Mouse (Mus musculus) erythroblast, adult 5-6 weeks (primary cell): Measurements from ENCODE around the gene Frrs1. TPM values are rescaled to one million over a fixed set of nuclear protein-coding genes. Genes with fewer than 3 reads are reported as not detected.
"Not testable (repeated sequence)": the region's sequence is repeated elsewhere in the genome, so short reads cannot be mapped to it uniquely, and the experiment has no call there.

ENCODE experiments used
- ATAC-seq: replicated peaks from 2 replicates; pipeline ENCODE4 v1.8.0; 2016; ENCODE audit warnings: moderate number of reproducible peaks, mild to moderate bottlenecking, moderate TSS enrichment, inconsistent platforms; ENCODE audit not compliant: poor library complexity, low FRiP score, severe bottlenecking
- total RNA-seq, 2 experiments: library from RNA; stranded (forward) in 1 of 2; stranded (reverse) in 1 of 2; fragments of 150-400 nt in 1 of 2; fragments of 200-764, 138-1000 nt in 1 of 2; gene quantifications; 2 replicates each; pipeline versions ENCODE4 v1.2.3 to v1.2.4; 2015 to 2017; ENCODE audit warnings: low replicate concordance in 2 of 2

Gene Frrs1
- total RNA-seq (2015; ENCODE audit: low replicate concordance) (6.5 and 11.3 TPM in 2 replicates), total RNA-seq (2017; ENCODE audit: low replicate concordance) (5.6 and 9.5 TPM in 2 replicates)

DNA sequence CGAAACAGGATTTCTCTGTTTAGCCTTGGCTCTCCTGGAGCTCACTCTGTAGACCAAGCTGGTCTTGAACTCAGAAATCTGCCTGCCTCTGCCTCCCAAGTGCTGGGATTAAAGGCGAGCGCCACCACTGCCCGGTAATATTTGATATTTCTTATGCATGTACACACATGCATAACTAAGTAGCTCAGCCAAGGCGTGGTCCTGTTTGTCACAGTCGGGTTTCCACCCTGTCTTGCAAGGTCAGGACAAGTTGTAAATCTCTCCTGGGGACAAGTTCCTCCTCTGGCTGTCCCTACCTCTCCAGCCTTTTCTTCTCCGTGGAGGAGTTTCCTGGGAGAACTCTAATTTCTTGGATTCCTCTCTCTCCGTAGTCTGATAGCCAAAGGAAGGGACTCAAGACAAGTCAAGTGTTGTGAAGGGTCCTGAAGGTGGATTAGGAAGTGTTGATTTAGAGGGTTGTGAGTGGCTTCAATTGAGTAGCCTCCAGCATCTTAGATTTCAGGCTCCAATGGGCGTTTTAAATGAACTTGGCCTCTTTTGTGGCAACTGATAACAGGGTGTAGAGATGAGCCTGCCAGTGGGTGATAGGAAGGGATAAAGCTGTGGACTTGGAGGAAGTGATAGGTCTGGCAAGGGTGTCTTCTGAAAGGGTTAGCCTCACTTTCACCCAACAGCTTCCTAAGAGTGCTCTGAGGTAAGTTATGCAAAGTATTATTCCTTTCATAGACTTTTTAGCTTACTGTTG lies at the start of gene Frrs1:
TSS of gene Frrs1 (plus strand) at position 524 of the 745 bp plus-strand sequence.
- peak; percentile 68 for ATAC-seq

DNA sequence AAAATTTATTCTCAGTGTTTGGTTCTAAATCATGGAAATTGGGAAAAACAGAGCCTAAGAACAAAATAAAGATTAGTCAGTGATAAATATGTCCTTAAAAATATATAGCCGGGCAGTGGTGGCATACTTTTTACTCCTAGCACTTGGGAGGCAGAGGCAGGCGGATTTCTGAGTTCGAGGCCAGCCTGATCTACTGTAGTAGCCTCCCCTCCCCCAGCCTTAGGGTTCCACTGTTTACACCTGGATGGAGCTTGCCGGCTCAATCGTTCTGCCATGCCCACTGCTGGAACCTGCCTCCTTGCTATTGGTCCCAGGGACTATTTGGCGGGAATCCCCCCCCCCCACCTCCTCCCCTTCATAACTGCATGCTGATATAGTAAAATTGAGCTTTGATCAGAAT lies 48.9 kb upstream of the Frrs1 start:
- not testable (repeated sequence) for ATAC-seq

DNA sequence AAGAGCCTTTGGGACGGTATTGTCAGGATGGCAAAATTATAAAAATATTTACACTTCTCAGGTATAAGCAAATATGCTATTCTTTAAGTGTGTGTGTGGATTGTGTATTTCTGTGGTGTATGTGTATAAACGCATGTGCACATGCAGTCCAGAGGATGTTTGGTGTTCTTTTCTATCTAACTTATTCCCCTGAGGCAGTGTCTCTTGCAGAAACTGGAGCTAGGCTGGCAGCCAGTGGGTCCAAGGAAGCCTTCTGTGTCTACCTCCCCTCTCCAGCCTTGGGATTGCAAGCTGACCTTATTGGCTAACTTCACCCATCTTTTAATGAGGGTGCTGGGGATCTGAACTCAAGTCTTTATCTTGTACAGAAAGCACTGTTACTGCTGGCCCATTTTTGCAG lies 46.3 kb upstream of the Frrs1 start:
- ATAC-seq: no peak

DNA sequence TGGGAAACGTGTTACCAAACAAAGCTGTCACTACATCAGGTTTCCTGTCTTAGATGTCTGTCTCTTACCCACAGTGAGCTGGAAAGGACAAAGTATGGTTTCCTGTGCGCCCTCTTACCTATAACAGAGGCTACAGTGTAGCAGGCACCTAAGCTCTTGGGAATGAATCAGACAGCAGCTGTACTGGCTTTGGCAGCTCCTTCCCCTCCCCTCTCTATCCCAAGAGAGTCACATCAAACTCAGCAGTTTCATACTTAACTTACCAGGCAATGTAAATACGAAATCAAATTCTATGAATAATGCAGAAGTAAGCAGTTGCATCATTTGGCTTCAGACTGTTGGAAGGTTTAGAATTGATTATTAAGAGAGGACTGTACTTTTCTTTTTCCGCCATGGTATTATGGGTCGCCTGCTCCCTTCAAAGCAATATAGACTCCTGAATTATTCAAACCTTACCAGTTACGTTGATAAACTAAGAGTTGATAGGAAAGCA lies 43.9 kb upstream of the Frrs1 start:
- no peak for ATAC-seq

DNA sequence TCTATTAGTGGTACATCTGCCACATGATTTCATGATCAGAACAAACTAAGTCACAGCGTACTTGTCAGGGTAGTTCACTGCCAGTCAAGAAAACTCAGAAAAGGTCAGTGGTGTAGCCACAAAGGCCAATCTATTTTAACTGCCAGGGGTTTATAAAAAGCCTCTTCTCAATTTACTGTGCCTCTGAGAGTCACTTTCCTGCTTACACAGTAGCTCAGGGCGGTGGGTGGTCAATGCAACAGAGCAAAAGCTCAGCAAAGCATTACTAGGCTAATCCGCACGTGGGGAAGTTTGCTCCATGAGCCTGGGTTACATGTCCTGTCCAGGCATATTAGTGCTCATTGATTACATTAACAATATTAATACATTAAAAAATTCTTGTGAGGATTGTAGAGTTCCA lies 43.3 kb upstream of the Frrs1 start:
- ATAC-seq: no peak

DNA sequence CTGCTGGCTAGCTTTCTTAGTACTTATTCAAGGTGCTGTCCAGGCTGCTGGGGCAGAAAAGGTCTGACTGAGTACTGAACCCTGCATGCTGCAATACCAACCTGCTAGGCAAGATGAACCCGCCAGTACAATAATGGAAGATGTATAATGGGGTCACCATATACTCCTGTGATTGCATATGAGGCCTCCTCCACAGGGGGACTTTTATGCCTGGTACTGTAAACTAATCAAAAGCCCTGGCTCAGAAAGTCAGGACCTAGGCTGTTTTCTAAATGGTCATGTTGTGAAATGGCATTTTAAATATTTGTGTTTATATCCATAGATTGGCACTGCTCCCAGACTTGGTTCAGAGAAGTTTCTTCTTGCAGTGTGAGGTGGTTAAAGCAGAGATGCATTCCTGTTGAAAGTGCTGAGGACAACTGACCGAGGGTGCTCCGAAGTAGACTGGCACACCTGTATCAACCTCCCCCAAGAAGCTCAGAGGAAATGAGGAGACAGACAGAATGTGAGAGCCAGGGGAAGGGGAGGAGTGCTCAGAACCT lies 42.5 kb upstream of the Frrs1 start:
- ATAC-seq: no peak

DNA sequence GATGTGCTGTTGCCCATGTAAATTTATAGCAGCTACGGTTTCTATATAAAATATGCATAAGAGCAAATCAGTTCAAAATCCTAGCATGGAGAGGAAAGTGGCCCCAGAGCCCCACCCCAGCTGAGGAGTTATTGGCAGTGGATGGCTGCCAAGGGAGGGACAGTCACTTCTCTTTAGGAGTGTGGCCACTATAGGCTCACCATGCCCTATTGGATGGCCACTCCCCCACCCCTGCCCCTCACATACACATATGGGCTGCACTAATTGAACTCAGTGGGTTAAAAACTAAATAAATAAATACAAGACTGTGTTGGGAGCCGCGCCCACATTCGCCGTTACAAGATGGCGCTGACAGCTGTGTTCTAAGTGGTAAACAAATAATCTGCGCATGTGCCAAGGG lies 42.0 kb upstream of the Frrs1 start:
- no peak for ATAC-seq

DNA sequence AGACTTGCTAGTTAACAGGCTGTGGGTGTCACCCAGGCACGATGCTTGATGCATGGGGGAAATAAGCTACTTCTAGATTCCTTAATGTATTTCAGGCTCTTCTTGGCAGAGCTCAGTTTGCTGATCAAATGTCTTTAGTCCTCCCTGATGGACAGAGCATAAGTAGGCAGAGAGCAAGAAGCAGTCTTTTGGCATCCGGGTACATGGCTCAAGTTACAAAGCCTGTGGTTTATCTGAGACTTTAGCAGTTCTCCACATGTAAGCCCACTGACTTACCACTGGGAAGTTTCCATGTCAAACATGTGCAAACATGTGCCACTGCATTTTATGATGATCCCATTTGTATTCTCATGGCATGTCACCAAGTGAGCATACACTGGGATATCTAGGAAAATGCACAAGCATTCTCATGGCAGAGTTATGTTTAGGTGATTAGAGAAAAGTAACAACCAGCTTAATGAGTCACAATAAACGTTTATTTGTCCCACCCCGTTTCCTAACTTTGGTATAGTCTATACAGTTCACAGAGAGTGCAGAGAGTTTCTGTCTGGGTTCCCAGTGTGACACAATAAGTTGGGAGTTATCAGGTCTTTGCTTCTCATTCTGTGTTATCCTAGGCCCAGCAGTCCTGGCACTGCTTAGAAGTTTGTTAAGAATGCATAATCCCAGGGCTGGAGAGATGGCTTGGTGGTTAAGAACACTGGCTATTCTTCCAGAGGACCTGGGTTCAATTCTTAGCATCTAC lies 32.6 kb upstream of the Frrs1 start:
- ATAC-seq: no peak

DNA sequence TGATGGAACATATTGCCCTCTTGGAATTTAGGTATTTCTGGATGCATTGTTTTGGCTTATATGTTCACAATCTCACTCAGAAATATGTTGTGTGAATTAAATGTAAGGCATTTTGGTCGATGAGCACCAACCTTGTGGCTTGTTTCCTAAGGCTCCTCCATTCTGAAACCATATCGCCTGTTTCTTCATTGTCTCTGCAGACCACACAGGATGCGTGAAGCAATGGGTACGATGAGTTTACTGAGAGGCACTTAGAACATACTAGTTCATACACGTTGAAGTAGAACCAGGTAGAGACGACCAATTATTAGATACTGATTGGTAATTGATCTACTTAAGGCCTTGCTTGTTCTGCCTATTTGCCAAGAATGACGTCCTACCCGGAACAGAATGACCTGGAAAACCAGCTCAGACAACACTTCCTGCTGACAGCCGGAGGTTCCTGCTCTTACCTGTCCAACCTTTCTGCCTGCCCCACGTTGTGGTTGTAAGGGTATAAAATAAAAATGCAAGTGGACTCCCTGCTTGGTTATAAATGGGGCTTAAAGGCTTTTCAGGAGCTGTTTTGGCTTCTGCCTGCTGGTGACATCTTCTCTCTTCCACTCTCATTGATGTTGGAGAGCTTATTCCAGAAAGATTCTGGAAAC lies 29.9 kb upstream of the Frrs1 start:
- ATAC-seq: no peak

DNA sequence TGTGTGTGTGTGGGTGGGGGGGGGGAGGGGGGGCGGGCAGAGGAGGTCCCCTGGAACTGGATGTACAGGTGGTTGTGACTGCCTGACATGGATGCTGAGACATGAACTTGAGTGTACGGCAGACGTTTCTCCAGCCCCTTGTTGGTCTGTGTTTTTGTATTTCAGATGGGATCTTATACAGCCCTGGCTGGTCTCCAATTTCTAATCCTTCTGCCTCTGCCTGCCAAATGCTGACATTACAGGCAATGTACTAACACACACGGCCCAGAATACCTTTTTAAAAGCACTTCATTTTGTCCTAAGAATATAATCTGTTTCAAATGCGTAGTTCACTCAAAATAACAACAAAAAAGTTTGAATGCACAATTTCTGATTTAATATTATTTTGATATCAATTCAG lies 27.9 kb upstream of the Frrs1 start:
- no peak for ATAC-seq

DNA sequence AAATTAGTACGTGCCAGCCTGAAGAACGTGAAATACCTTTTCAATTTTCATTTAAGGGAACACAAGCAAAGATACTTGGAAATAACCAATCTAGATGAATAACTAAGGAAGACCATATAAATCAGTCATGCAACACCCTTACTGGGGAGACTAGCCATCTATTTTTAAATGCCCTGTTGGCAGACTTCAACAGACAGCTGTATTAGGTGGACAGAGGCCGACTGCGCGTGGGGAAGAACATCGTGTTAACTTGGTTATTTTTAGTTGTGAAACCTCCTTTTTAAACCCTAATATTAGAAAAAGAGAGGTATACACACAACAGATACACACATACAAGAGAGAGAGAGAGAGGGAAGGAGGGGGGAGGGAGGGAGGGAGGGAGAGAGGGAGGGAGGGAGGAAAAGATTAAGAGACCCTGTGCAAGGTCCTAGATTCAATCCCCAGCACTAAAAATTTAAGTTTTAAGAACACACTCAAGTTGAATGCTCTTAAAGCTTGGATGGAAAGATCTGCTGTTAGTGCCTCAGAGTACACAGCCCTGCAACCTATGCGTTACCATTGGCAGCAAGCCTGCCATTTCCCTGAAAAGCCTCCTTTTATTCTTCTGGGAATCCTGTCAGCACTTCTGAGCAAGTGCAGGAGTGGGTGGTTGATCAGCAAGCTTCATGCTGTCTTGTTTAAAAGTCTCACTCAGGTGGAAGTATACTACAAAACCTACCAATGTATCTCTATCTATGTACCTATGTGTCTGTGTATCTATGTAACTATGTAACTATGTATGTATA lies 26.5 kb upstream of the Frrs1 start:
- ATAC-seq: no peak

DNA sequence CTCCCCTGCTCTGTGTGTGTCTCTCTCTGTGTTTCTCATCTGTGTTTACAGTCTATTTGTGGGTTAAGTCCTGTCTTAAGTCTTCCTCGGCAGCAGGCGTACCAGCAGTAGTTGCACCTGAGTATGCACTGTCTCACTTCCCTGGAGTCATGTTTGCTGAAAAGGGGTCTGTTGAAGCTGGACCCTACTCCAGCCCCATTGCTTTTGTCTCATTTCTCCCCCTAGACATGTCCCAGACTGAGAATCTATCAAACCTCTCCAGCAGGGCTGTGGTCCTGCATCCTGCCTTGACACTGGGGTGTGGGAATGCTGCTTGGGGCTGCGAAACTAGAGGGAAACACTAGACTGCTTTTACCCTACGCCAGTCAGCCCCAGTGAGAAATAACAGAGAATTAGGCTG lies 25.8 kb upstream of the Frrs1 start:
- ATAC-seq: no peak

DNA sequence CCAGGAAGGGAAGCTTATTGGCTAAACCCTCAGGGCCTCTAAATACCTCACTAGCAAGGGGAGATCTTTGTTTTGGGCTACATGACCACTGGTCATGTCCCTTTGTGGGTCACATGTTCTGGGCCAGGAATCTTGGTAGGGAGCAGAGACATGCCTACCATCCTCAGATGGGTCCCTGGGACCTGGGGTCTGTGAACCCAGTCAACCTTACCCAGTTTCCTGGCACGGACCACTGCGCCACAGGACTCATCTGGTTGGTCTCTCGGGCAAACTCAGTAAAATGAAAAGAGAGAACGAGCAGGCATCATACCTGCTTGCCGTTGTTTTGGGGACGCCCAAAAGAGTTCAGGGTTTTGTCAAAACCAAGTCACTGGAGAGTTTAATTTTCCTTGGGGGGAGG lies 25.0 kb upstream of the Frrs1 start:
- ATAC-seq: no peak

DNA sequence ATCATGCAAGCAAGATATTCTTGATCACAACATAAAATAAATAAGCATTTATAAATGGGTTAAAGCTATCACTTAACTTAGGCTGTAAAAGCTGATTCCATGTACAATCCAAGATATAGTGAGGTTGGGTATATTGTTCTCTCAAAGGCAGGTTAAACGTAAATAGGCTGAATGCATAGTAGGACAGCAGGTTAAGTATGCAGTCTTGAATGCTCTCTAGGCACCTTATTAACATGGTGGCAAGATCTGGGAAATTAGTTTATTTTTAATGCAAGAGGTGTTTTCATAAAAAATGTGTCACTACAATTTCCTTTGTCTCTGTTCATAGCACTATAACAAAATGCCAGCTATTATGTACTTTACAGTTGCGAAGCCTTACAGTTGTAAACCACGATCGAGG lies 23.9 kb upstream of the Frrs1 start:
- ATAC-seq: no peak

DNA sequence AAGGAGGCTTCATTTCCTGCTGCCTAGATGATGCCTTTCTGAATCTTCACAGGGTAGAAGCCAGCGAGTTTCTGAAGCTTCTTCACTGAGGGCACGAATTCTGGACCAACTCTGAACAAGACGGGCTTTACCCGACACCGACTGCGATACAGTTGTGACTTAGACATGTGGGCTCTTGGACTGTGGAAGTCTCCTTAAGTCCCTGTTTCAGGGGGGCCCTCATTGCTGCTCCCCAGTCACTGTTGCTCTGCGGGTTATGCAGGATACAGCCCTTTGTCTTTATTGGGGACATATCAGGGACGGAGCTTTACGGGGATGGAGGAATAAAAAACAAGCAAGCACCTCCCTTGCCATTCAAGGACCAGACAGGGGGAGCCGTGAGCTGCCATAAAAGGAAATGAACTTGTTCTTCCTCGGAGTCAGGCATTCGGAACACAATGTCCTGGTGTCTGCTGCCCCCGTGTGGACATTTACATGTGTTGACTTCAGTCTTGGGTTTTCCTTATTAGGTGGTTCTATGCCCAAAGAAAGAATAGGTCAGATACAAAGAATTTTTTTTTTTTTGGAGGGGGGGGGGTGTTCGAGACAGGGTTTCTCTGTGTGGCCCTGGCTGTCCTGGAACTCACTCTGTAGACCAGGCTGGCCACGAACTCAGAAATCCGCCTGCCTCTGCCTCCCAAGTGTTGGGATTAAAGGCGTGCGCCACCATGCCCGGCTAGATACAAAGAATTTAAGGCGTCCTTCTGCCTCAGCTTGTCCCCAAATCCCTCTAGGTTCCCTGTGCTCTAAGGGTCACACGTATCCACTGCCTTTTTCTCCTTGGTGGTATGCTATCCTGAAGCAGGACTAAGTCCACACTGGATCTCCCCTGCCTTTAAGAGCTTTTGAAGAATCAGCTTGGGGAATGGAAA lies 23.2 kb upstream of the Frrs1 start:
- peak; percentile 89 for ATAC-seq

DNA sequence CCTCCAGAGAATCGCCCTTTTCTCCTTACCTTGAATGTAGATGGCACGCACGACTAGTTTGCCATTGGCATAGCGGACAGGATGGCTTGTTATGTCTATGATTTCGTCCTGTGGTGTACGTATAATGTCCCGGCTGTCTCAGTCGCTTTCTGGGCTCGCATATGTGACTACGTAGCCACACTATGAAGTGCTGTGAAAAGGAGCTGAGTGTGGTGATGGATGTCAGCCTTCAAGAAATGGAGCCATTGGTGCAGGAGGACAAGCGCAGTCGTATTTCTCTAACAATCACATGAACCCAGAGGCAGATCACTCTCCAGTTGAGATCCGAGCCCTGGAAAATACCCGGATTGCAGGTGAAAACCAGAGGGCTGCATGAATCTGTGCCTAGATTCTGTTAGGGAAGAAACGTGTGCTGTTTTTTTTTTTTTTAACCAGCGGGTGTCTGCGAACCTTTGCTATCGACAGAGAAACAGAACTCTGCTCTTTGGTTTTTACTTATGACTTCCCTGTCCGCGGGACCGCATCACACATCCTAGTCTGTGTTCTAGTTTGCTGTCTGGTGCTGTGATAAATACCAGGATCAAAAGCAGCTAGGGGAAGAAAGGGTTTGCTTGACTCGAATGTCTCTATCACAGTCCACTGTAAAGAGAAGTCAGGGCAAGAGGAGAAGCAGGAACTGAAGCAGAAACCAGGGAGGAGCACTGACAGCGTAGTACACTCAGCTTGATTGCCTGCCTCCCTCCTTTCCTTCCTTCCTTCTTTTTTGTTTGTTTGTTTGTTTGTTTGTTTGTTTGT lies 22.4 kb upstream of the Frrs1 start:
- no peak for ATAC-seq

DNA sequence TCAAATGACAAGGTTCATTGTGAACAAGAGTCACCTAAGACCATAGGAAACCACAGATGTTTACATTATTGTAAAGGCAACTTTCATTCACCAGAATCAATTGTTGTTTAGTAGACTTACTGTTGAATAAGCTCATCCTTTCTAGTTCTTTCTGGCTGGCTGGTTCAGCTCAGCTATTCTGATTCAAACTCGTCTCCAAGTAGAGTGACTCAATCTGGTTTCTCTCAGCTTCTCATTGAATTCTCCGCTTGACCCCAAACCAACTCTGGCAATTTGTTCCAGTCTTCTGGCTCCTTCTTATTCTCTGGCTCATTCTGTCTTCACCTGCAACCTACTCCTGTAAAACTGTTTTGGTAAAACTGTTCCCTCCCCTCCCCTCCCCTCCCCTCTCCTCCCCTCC lies 18.0 kb upstream of the Frrs1 start:
- no peak for ATAC-seq
